Mouse (Mus musculus): ENCODE results near the gene Frmpd2. TPM values are rescaled to one million over a fixed set of nuclear protein-coding genes. Genes with fewer than 3 reads are reported as not detected.

Frmpd2 gene
- polyA plus RNA-seq, 1 experiment from 2014 or later, result not detected

GRCm38 (mm10) chr14:33521538-33521937 is 50.0 kb downstream of the Frmpd2 start:
- no peak for DNase-seq (ENCODE audit: extremely low spot score, low spot score)
- H3K27me3 ChIP-seq (ENCODE audit: poor library complexity, severe bottlenecking), result no peaks in the 10 kb centered on the region
- no peaks in the 10 kb centered on the region for H3K4me1 ChIP-seq
- no peaks in the 10 kb centered on the region for H3K9me3 ChIP-seq
- H3K4me3 ChIP-seq, result no peak overlapping the region
- H3K36me3 ChIP-seq (replicated peaks), result no peaks in the 10 kb centered on the region
- WGBS, result 72% methylated on average over 3 of the region's 3 CpGs
- no peak overlapping the region for H3K27ac ChIP-seq

- no peak for DNase-seq (ENCODE audit: extremely low spot score, low spot score)
- no peaks in the 10 kb centered on the region for H3K36me3 ChIP-seq (replicated peaks)
- no peaks in the 10 kb centered on the region for H3K4me1 ChIP-seq
- 73% methylated on average over 12 of the region's 12 CpGs for WGBS
- H3K9me3 ChIP-seq, result no peaks in the 10 kb centered on the region
- no peak overlapping the region for H3K4me3 ChIP-seq
- no peak overlapping the region for H3K27ac ChIP-seq
- H3K27me3 ChIP-seq (ENCODE audit: poor library complexity, severe bottlenecking), result no peaks in the 10 kb centered on the region
Measured at GRCm38 (mm10) chr14:33525272-33525983, 53.9 kb downstream of the Frmpd2 start.

- 65% methylated on average over 2 of the region's 2 CpGs for WGBS
- Histone ChIP-seq H3K27me3 (ENCODE audit: poor library complexity, severe bottlenecking) (no peaks in the 10 kb centered on the region), H3K27ac (no peak overlapping the region), H3K4me1 (no peaks in the 10 kb centered on the region), H3K9me3 (no peaks in the 10 kb centered on the region), H3K4me3 (no peak overlapping the region), H3K36me3 (replicated peaks) (no peaks in the 10 kb centered on the region)
- DNase-seq (ENCODE audit: extremely low spot score, low spot score), result no peak
Measured at GRCm38 (mm10) chr14:33526621-33527020, 55.1 kb downstream of the Frmpd2 start.

GRCm38 (mm10) chr14:33527938-33528337 is 56.4 kb downstream of the Frmpd2 start:
- Histone ChIP-seq H3K36me3 (replicated peaks) (no peaks in the 10 kb centered on the region), H3K27me3 (ENCODE audit: poor library complexity, severe bottlenecking) (no peaks in the 10 kb centered on the region), H3K4me3 (no peak overlapping the region), H3K27ac (no peak overlapping the region), H3K4me1 (no peaks in the 10 kb centered on the region), H3K9me3 (no peaks in the 10 kb centered on the region)
- 74% methylated on average over 3 of the region's 3 CpGs for WGBS
- DNase-seq (ENCODE audit: extremely low spot score, low spot score), result no peak

GRCm38 (mm10) chr14:33531331-33531912 is 59.9 kb downstream of the Frmpd2 start:
- 79% methylated on average over 8 of the region's 8 CpGs for WGBS
- no peaks in the 10 kb centered on the region for H3K27me3 ChIP-seq (ENCODE audit: poor library complexity, severe bottlenecking)
- no peaks in the 10 kb centered on the region for H3K4me1 ChIP-seq

GRCm38 (mm10) chr14:33532792-33533191 is 61.3 kb downstream of the Frmpd2 start:
- no peak for DNase-seq (ENCODE audit: extremely low spot score, low spot score)
- Histone ChIP-seq H3K9me3 (no peaks in the 10 kb centered on the region), H3K27ac (no peak overlapping the region), H3K4me3 (no peak overlapping the region), H3K4me1 (no peaks in the 10 kb centered on the region), H3K27me3 (ENCODE audit: poor library complexity, severe bottlenecking) (no peaks in the 10 kb centered on the region), H3K36me3 (replicated peaks) (no peaks in the 10 kb centered on the region)
- 91% methylated on average over 5 of the region's 5 CpGs for WGBS

More at GRCm38 (mm10) chr14:33531331-33531912, 59.9 kb downstream of the Frmpd2 start:
- DNase-seq (ENCODE audit: extremely low spot score, low spot score), result no peak
- Histone ChIP-seq H3K27ac (no peak overlapping the region), H3K4me3 (no peak overlapping the region), H3K36me3 (replicated peaks) (no peaks in the 10 kb centered on the region), H3K9me3 (no peaks in the 10 kb centered on the region)

- Histone ChIP-seq H3K4me1 (no peaks in the 10 kb centered on the region), H3K9me3 (no peaks in the 10 kb centered on the region)
- 81% methylated on average over 1 of the region's 1 CpGs for WGBS
Measured at GRCm38 (mm10) chr14:33533516-33533915, 62.0 kb downstream of the Frmpd2 start.

GRCm38 (mm10) chr14:33535317-33535716 is 63.8 kb downstream of the Frmpd2 start:
- WGBS, result 82% methylated on average over 6 of the region's 6 CpGs
- Histone ChIP-seq H3K4me3 (no peak overlapping the region), H3K27me3 (ENCODE audit: poor library complexity, severe bottlenecking) (no peaks in the 10 kb centered on the region), H3K27ac (no peak overlapping the region), H3K36me3 (replicated peaks) (no peaks in the 10 kb centered on the region), H3K9me3 (no peaks in the 10 kb centered on the region), H3K4me1 (no peaks in the 10 kb centered on the region)
- no peak for DNase-seq (ENCODE audit: extremely low spot score, low spot score)

More at GRCm38 (mm10) chr14:33533516-33533915, 62.0 kb downstream of the Frmpd2 start:
- no peak overlapping the region for H3K27ac ChIP-seq
- no peak overlapping the region for H3K4me3 ChIP-seq
- no peaks in the 10 kb centered on the region for H3K27me3 ChIP-seq (ENCODE audit: poor library complexity, severe bottlenecking)
- no peaks in the 10 kb centered on the region for H3K36me3 ChIP-seq (replicated peaks)
- no peak for DNase-seq (ENCODE audit: extremely low spot score, low spot score)

- 90% methylated on average over 7 of the region's 7 CpGs for WGBS
- H3K4me3 ChIP-seq, result no peak overlapping the region
- H3K27ac ChIP-seq, result no peak overlapping the region
- H3K27me3 ChIP-seq (ENCODE audit: poor library complexity, severe bottlenecking), result no peaks in the 10 kb centered on the region
- no peaks in the 10 kb centered on the region for H3K36me3 ChIP-seq (replicated peaks)
- no peaks in the 10 kb centered on the region for H3K4me1 ChIP-seq
- no peaks in the 10 kb centered on the region for H3K9me3 ChIP-seq
- DNase-seq (ENCODE audit: extremely low spot score, low spot score), result no peak
Measured at GRCm38 (mm10) chr14:33539559-33540167, 68.2 kb downstream of the Frmpd2 start.

- no peaks in the 10 kb centered on the region for H3K9me3 ChIP-seq
- H3K27ac ChIP-seq, result no peak overlapping the region
- H3K4me3 ChIP-seq, result no peak overlapping the region
- no peak for DNase-seq (ENCODE audit: extremely low spot score, low spot score)
- no peaks in the 10 kb centered on the region for H3K36me3 ChIP-seq (replicated peaks)
- no peaks in the 10 kb centered on the region for H3K27me3 ChIP-seq (ENCODE audit: poor library complexity, severe bottlenecking)
- 89% methylated on average over 8 of the region's 8 CpGs for WGBS
- no peaks in the 10 kb centered on the region for H3K4me1 ChIP-seq
Measured at GRCm38 (mm10) chr14:33545565-33546143, 74.2 kb downstream of the Frmpd2 start.

- H3K4me1 ChIP-seq, result no peaks in the 10 kb centered on the region
- DNase-seq (ENCODE audit: extremely low spot score, low spot score), result no peak
- WGBS, result 84% methylated on average over 3 of the region's 3 CpGs
- no peaks in the 10 kb centered on the region for H3K9me3 ChIP-seq
- H3K4me3 ChIP-seq, result no peak overlapping the region
- H3K27me3 ChIP-seq (ENCODE audit: poor library complexity, severe bottlenecking), result no peaks in the 10 kb centered on the region
- no peaks in the 10 kb centered on the region for H3K36me3 ChIP-seq (replicated peaks)
- H3K27ac ChIP-seq, result no peak overlapping the region
Measured at GRCm38 (mm10) chr14:33548650-33549049, 77.2 kb downstream of the Frmpd2 start.

GRCm38 (mm10) chr14:33549856-33550255 is 78.4 kb downstream of the Frmpd2 start:
- Histone ChIP-seq H3K4me1 (no peaks in the 10 kb centered on the region), H3K36me3 (replicated peaks) (no peaks in the 10 kb centered on the region), H3K27me3 (ENCODE audit: poor library complexity, severe bottlenecking) (no peaks in the 10 kb centered on the region), H3K4me3 (no peak overlapping the region), H3K27ac (no peak overlapping the region), H3K9me3 (no peaks in the 10 kb centered on the region)
- WGBS, result 88% methylated on average over 6 of the region's 6 CpGs
- DNase-seq (ENCODE audit: extremely low spot score, low spot score), result no peak

- no peak overlapping the region for H3K27ac ChIP-seq
- DNase-seq (ENCODE audit: extremely low spot score, low spot score), result no peak
- H3K36me3 ChIP-seq (replicated peaks), result no peaks in the 10 kb centered on the region
- H3K27me3 ChIP-seq (ENCODE audit: poor library complexity, severe bottlenecking), result no peaks in the 10 kb centered on the region
- no peaks in the 10 kb centered on the region for H3K9me3 ChIP-seq
- H3K4me1 ChIP-seq, result peaks cover 26% of the 10 kb centered on the region
- H3K4me3 ChIP-seq, result no peak overlapping the region
- 40% methylated on average over 6 of the region's 6 CpGs for WGBS
Measured at GRCm38 (mm10) chr14:33570737-33571136, 99.2 kb downstream of the Frmpd2 start.

All from forebrain, embryonic 10.5 days (tissue).